Mouse (Mus musculus) adrenal gland, adult 2 months (tissue): ENCODE measurements around the gene Apbb2. TPM values are rescaled to one million over a fixed set of nuclear protein-coding genes. Genes with fewer than 3 reads are reported as not detected.

ENCODE experiments used
- DNase-seq: peaks from one replicate; pipeline ENCODE4 v3.0.0; 2021
- polyA plus RNA-seq: library from polyadenylated mRNA; depleted of rRNA; stranded (reverse); fragments of >200 nt; gene quantifications from 2 replicates; pipeline ENCODE4 v1.2.3, GENCODE M21; 2012
- total RNA-seq, 2 experiments: library from RNA; stranded (reverse); gene quantifications; 2 replicates each; pipeline ENCODE4 v1.2.3; 2021

Gene Apbb2
- total and polyA plus RNA-seq, 3 experiments = 20.0 to 76.7 (median 58.3) TPM

- DNase-seq = peak; percentile 61
These were observed 100.1 kb downstream of the Apbb2 start for GRCm38 (mm10) chr5:66518411-66519006.

GRCm38 (mm10) chr5:66517503-66517902, 101.1 kb downstream of the Apbb2 start:
- no peak for DNase-seq

- no peak for DNase-seq
These were observed 102.3 kb downstream of the Apbb2 start for GRCm38 (mm10) chr5:66516311-66516710.

GRCm38 (mm10) chr5:66515271-66515670, 103.3 kb downstream of the Apbb2 start:
- no peak for DNase-seq

GRCm38 (mm10) chr5:66514659-66515058, 103.9 kb downstream of the Apbb2 start:
- no peak for DNase-seq

- no peak for DNase-seq
These were observed 105.2 kb downstream of the Apbb2 start for GRCm38 (mm10) chr5:66513412-66513811.

- peak; percentile 31 for DNase-seq
These were observed 106.1 kb downstream of the Apbb2 start for GRCm38 (mm10) chr5:66512519-66512918.

- no peak for DNase-seq
These were observed 107.9 kb downstream of the Apbb2 start for GRCm38 (mm10) chr5:66510716-66511115.

- no peak for DNase-seq
These were observed 109.4 kb downstream of the Apbb2 start for GRCm38 (mm10) chr5:66509151-66509550.

GRCm38 (mm10) chr5:66505578-66505977, 113.0 kb downstream of the Apbb2 start:
- DNase-seq = no peak

GRCm38 (mm10) chr5:66505071-66505470, 113.5 kb downstream of the Apbb2 start:
- no peak for DNase-seq

- peak; percentile 30 for DNase-seq
These were observed 114.2 kb downstream of the Apbb2 start for GRCm38 (mm10) chr5:66504434-66504747.

GRCm38 (mm10) chr5:66503557-66504433, 114.8 kb downstream of the Apbb2 start:
- no peak for DNase-seq

GRCm38 (mm10) chr5:66503033-66503432, 115.6 kb downstream of the Apbb2 start:
- no peak for DNase-seq

- no peak for DNase-seq
These were observed 119.0 kb downstream of the Apbb2 start for GRCm38 (mm10) chr5:66499621-66500020.

- DNase-seq = no peak
These were observed 120.4 kb downstream of the Apbb2 start for GRCm38 (mm10) chr5:66498140-66498539.

GRCm38 (mm10) chr5:66497479-66498087, 121.0 kb downstream of the Apbb2 start:
- DNase-seq = no peak

- DNase-seq = no peak
These were observed 121.7 kb downstream of the Apbb2 start for GRCm38 (mm10) chr5:66496881-66497360.

GRCm38 (mm10) chr5:66494651-66495050, 123.9 kb downstream of the Apbb2 start:
- DNase-seq = no peak

- no peak for DNase-seq
These were observed 126.0 kb downstream of the Apbb2 start for GRCm38 (mm10) chr5:66492563-66492960.

- no peak for DNase-seq
These were observed 126.5 kb downstream of the Apbb2 start for GRCm38 (mm10) chr5:66491907-66492562.

- no peak for DNase-seq
These were observed 132.6 kb downstream of the Apbb2 start for GRCm38 (mm10) chr5:66486028-66486427.

GRCm38 (mm10) chr5:66476266-66476665, 142.3 kb downstream of the Apbb2 start:
- no peak for DNase-seq
